Mouse (Mus musculus): Measurements from ENCODE around the gene 2310034G01Rik.

2310034G01Rik gene

GRCm38 (mm10) chr19:46300294-46301045, 49.6 kb downstream of the 2310034G01Rik start:
- DNase-seq (ENCODE audit: low read depth, low spot score): no peak
